Mouse (Mus musculus): ENCODE results near the gene Sox5.

- no peak for TF ChIP-seq CTCF (IDR thresholded peaks at IDR 0.05; ENCODE audit: extremely low read depth, insufficient read length, insufficient replicate concordance, low read depth, low read length)
- TF ChIP-seq POLR2A (IDR thresholded peaks at IDR 0.05; ENCODE audit: low read depth, low read length): no peak
Measured at GRCm38 (mm10) chr6:144579301-144579700, 202.5 kb downstream of the Sox5 start.

Measured in small intestine, adult 2 months (tissue).